Mouse (Mus musculus): ENCODE measurements at regions not wholly inside any gene's neighbourhood (a gene's known extent, or its start where the extent isn't known, plus 50 kb on each side); places are given as distances from the start of the nearest gene placed in this dataset.

- POLR2A ChIA-PET, result no interaction called here
- TF ChIP-seq CTCF (IDR thresholded peaks at IDR 0.05), result no peak
Observed at GRCm38 (mm10) chr5:105994218-105994617, 117.9 kb downstream of the Zfp326 start.

GRCm38 (mm10) chr5:105993066-105993760 is 116.8 kb downstream of the Zfp326 start:
- no peak for DNase-seq (ENCODE audit: low read depth, low spot score)
- in situ Hi-C loops (cut with MboI; ENCODE audit: low pct_unique_long_range_greater_than_20kb), result no loop called here
- ATAC-seq, result no peak
- TF ChIP-seq CTCF (IDR thresholded peaks at IDR 0.05), result no peak
- ChIA-PET CTCF (interaction anchor here (1.3 kb wide), 2 partner anchors 11 to 71 kb away, joined by 3 to 4 read pairs; no protein-coding TSS in a partner anchor), POLR2A (no interaction called here)
- no peaks in the 10 kb centered on the region for H3K27me3 ChIP-seq

More at GRCm38 (mm10) chr5:105994218-105994617, 117.9 kb downstream of the Zfp326 start:
- DNase-seq (ENCODE audit: low read depth, low spot score) (no peak), ATAC-seq (no peak)
- in situ Hi-C loops (cut with MboI; ENCODE audit: low pct_unique_long_range_greater_than_20kb), result no loop called here
- CTCF ChIA-PET, result no interaction called here
- peaks cover 5% of the 10 kb centered on the region for H3K27me3 ChIP-seq

GRCm38 (mm10) chr5:105990777-105991176 is 114.4 kb downstream of the Zfp326 start:
- CTCF ChIA-PET, result no interaction called here
- DNase-seq (ENCODE audit: low read depth, low spot score), result no peak

GRCm38 (mm10) chr5:105986401-105986800 is 110.0 kb downstream of the Zfp326 start:
- ATAC-seq (peak; percentile 56), DNase-seq (ENCODE audit: low read depth, low spot score) (no peak)
- in situ Hi-C loops (cut with MboI; ENCODE audit: low pct_unique_long_range_greater_than_20kb), result no loop called here
- peaks cover 26% of the 10 kb centered on the region for H3K27me3 ChIP-seq
- POLR2A ChIA-PET, result no interaction called here
- peak; percentile 73 for TF ChIP-seq CTCF (IDR thresholded peaks at IDR 0.05)
- CTCF ChIA-PET, result no interaction called here

More at GRCm38 (mm10) chr5:105990777-105991176, 114.4 kb downstream of the Zfp326 start:
- ATAC-seq, result no peak
- no peak for TF ChIP-seq CTCF (IDR thresholded peaks at IDR 0.05)
- in situ Hi-C loops (cut with MboI; ENCODE audit: low pct_unique_long_range_greater_than_20kb), result no loop called here
- peaks cover 7% of the 10 kb centered on the region for H3K27me3 ChIP-seq
- POLR2A ChIA-PET, result no interaction called here

GRCm38 (mm10) chr5:105983131-105983530 is 106.8 kb downstream of the Zfp326 start:
- peaks cover 51% of the 10 kb centered on the region for H3K27me3 ChIP-seq
- DNase-seq (ENCODE audit: low read depth, low spot score) (no peak), ATAC-seq (no peak)
- TF ChIP-seq CTCF (IDR thresholded peaks at IDR 0.05), result no peak
- ChIA-PET CTCF (interaction anchor here (1.2 kb wide), 1 partner anchor 10 kb away, joined by 3 read pairs; no protein-coding TSS in a partner anchor), POLR2A (no interaction called here)
- in situ Hi-C loops (cut with MboI; ENCODE audit: low pct_unique_long_range_greater_than_20kb), result no loop called here

- peaks cover 44% of the 10 kb centered on the region for H3K27me3 ChIP-seq
- no peak for ATAC-seq
- DNase-seq (ENCODE audit: low read depth, low spot score), result no peak
- in situ Hi-C loops (cut with MboI; ENCODE audit: low pct_unique_long_range_greater_than_20kb), result no loop called here
- ChIA-PET CTCF (no interaction called here), POLR2A (no interaction called here)
- no peak for TF ChIP-seq CTCF (IDR thresholded peaks at IDR 0.05)
Observed at GRCm38 (mm10) chr5:105976746-105977145, 100.4 kb downstream of the Zfp326 start.

- no peak for TF ChIP-seq CTCF (IDR thresholded peaks at IDR 0.05)
- CTCF ChIA-PET, result no interaction called here
- peaks cover 42% of the 10 kb centered on the region for H3K27me3 ChIP-seq
- ATAC-seq, result no peak
- in situ Hi-C loops (cut with MboI; ENCODE audit: low pct_unique_long_range_greater_than_20kb), result no loop called here
- POLR2A ChIA-PET, result interaction anchor here (0.6 kb wide), 1 partner anchor 61 kb away, joined by 3 read pairs; no protein-coding TSS in a partner anchor
- no peak for DNase-seq (ENCODE audit: low read depth, low spot score)
Observed at GRCm38 (mm10) chr5:105976076-105976475, 99.7 kb downstream of the Zfp326 start.

GRCm38 (mm10) chr5:105975275-105976011 is 99.1 kb downstream of the Zfp326 start:
- no peak for ATAC-seq
- TF ChIP-seq CTCF (IDR thresholded peaks at IDR 0.05), result no peak
- H3K27me3 ChIP-seq, result peaks cover 43% of the 10 kb centered on the region
- ChIA-PET CTCF (no interaction called here), POLR2A (interaction anchor here (0.6 kb wide), 1 partner anchor 61 kb away, joined by 3 read pairs; no protein-coding TSS in a partner anchor)
- in situ Hi-C loops (cut with MboI; ENCODE audit: low pct_unique_long_range_greater_than_20kb), result no loop called here
- DNase-seq (ENCODE audit: low read depth, low spot score), result no peak

GRCm38 (mm10) chr5:105974576-105975177 is 98.3 kb downstream of the Zfp326 start:
- no peak for ATAC-seq
- ChIA-PET POLR2A (no interaction called here), CTCF (no interaction called here)
- DNase-seq (ENCODE audit: low read depth, low spot score), result no peak
- in situ Hi-C loops (cut with MboI; ENCODE audit: low pct_unique_long_range_greater_than_20kb), result no loop called here
- no peak for TF ChIP-seq CTCF (IDR thresholded peaks at IDR 0.05)
- H3K27me3 ChIP-seq, result peaks cover 42% of the 10 kb centered on the region

Data from Patski (cell line).